Mouse (Mus musculus): ENCODE data around the gene Fam43a. TPM values are rescaled to one million over a fixed set of nuclear protein-coding genes. Genes with fewer than 3 reads are reported as not detected.

Fam43a gene
- total RNA-seq, 2 experiments from 2014 or later, result 23.6 to 27.5 TPM

- DNase-seq, result no peak
These were observed 28.9 kb downstream of the Fam43a start for GRCm38 (mm10) chr16:30628401-30628800.

- DNase-seq, result no peak
These were observed 30.0 kb downstream of the Fam43a start for GRCm38 (mm10) chr16:30629509-30629908.

DNA sequence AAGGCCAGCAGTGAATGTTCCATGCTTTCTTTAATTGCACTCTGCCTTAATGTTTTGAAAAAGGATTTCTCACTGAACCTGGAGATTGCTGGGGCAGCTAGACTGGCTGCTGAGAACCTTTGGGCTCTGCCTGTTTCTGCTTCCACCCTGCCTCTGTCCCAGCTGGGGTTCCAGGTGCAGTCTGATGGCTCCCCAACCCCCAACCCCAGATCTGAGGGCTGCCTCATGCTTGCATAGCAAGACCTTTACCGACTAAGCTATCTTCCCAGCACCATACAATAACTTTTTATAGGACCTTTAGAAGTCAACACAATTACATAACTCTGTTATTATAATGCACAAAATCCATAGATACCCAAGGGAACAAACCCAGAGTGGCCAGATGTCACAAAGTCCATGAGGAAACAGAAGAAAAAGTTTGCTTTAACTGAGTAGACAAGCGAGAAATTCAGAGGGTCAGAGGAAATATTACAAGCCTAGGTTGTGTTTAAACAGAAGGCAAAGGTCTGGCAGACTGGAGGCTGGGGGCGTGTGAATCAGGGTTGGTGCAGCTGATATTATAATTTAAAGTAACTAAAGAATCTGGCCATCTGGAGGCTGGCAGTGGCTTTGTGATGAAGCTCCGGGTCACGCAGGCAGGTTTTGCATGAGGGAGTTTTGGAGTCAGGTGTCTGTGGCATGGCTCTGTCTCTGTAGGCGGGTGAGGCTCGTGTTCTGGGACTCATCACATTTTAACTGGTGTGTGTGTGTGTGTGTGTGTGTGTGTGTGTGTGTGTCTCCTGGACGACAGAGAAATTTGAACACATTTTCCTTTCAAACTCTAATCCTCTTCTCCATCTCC lies 34.6 kb downstream of the Fam43a start:
- DNase-seq, result no peak

DNA sequence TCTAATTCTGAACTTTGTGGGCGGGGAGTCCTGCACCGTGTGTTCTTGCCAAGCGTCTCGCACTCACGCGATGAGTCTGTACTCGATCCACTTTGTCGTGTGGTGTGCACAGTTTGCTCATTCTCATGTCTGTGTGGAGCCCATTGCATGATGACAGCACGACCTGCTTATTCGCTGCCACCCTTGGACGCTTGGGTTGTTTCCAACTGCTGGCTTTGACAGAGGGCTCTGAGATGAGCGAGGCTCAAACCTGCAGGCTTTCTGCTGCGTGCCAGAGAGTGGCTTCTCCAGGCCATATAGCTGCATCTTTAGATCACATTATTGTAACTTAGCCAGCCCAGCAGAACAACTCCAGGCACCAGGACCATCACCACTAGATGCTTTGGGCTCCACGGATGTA lies 39.1 kb downstream of the Fam43a start:
- no peak for DNase-seq

- DNase-seq, result no peak
These were observed 41.1 kb downstream of the Fam43a start for GRCm38 (mm10) chr16:30640591-30640990.

GRCm38 (mm10) chr16:30641408-30641807 lies 41.9 kb downstream of the Fam43a start:
- DNase-seq, result no peak

- no peak for DNase-seq
These were observed 42.7 kb downstream of the Fam43a start for GRCm38 (mm10) chr16:30642229-30642628.

GRCm38 (mm10) chr16:30644981-30645380 lies 45.5 kb downstream of the Fam43a start:
- no peak for DNase-seq

GRCm38 (mm10) chr16:30645841-30646558 lies 46.5 kb downstream of the Fam43a start:
- DNase-seq, result peak; percentile 25 to 39

- DNase-seq, result no peak
These were observed 47.3 kb downstream of the Fam43a start for GRCm38 (mm10) chr16:30646856-30647255.

GRCm38 (mm10) chr16:30651292-30651691 lies 51.8 kb downstream of the Fam43a start:
- no peak for DNase-seq

Other genes with a start within 250 kb of the Fam43a start
- 10 to 100 TPM; 89.6 to 92.1 TPM for gene Atp13a3, start 193.7 kb upstream of the Fam43a start, total RNA-seq (2021)
- gene Tmem44, start 48.9 kb upstream of the Fam43a start, total RNA-seq (2021), result 1 to 10 TPM; 3.7 to 4.7 TPM
- gene Lsg1, start 12.1 kb upstream of the Fam43a start, total RNA-seq (2021), result 10 to 100 TPM; 36.7 to 37.2 TPM